Mouse (Mus musculus) gastrocnemius, postnatal 25 days (tissue): ENCODE data around the gene Wdcp. TPM values are rescaled to one million over a fixed set of nuclear protein-coding genes. Genes with fewer than 3 reads are reported as not detected.
"Not testable (repeated sequence)": the region's sequence is repeated elsewhere in the genome, so short reads cannot be mapped to it uniquely, and the experiment has no call there.

Source experiments
- DNase-seq: peaks from one replicate; pipeline ENCODE4 v3.0.0; 2022
- long read RNA-seq, 2 experiments: library from polyadenylated mRNA; stranded (forward); transcript quantifications; one replicate each; pipeline ENCODE4 v2.0.0; 2021
- total RNA-seq, 2 experiments: library from RNA; stranded (reverse); gene quantifications; 1 replicate in 1 of 2; 2 replicates in 1 of 2; pipeline ENCODE4 v1.2.3; 2021

Gene Wdcp
- total RNA-seq: 1 to 10 TPM; 4.6 TPM
- long read RNA-seq, experiment 1, partial matches to known transcripts: 0 of 3 reads
- long read RNA-seq, experiment 1, other reads (novel, unspliced or antisense): 0 of 3 reads
- long read RNA-seq, experiment 2, partial matches to known transcripts: 0 of 1 reads
- long read RNA-seq, experiment 2, other reads (novel, unspliced or antisense): 0 of 1 reads

DNA sequence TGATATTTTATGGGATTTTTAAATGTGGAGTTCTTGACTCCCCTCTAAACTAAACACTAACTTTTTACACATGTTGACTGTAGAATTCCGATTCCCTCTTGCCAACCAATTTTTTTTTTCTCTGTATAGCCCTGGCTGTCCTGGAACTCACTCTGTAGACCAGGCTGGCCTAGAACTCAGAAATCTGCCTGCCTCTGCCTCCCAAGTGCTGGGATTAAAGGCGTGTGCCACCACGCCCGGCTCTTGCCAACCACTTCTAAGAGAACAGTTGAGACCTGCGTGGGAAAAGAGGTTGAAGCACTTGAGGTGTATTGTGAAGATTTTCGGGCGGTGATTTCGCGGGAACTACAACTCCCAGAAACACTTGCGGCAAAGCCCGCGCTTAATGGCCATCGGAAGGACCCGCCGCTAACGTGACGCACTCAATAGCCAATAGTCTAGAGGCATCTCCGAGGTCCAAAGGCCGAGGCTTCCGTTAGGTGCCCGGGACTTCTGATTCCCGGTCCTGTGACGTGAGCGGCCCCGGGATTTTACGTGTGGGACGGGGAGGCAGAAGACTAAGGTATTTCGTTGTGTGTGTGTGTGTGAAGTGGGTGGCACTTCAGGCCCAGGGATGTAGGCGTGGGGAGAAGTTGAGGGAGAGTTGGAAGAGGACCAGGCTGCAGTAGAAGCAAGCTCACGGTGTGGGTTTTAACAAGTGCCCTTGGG is at the start of gene Wdcp:
Gene Wdcp (plus strand): TSS at position 414 of the 708 bp plus-strand sequence.
- peak; percentile 88 for DNase-seq

DNA sequence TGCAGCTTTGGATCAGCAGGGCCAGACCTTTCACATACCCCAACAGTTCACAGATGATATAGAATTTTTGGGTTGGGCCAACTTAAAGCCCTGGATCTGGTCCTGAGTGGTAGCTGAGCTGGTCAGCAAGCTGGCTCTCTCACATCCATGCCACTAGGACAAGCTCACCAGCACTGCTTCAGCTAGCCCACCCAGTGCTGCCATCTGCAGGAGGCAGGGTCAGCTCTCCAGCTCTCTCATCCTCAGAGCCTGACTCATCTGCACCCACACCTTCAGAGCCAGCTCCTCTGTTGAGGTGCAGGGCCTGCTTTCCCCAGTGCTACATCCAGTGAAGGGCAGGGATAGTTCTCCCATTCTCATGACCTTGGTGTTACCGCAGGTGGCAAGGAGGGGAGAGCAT is 49.4 kb upstream of the Wdcp start:
- no peak for DNase-seq

DNA sequence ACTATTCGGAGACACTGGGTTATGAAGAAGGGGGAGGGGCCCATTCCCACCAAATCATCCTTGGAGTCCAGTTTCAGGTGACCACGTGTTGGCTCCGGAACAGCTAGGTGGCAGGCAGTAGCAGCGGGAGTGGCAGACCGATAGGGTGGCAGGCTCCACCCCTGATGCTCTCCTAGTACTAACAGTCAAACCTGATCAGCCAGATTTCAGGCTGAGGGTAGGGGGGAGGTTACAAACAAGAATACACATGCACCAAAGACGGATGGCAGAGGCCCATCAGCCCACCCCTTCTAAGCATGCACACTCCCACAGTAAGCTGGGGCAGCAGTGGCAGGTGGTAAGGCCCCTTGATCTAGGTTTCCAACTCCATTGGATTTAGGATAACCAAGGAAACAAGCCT is 45.6 kb upstream of the Wdcp start:
- DNase-seq: not testable (repeated sequence)

DNA sequence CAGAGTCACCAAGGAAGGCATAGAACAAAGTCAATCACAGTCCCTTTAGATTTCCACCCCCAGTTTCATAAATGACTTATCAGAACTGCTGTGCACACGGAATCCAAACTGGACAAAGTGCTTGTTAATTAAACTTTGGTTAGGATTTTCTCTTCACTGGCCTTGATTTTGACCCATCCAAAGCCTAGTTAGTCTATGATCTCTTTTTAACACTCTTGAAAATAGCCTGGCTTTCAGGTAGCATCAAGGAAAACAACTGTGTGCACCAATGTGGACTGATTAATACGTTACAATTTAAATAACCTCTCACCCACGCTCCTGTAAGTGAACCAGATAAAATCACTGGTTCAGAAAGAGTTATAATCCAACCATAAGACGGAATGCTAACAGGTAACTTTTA is 32.1 kb upstream of the Wdcp start:
- DNase-seq: no peak

DNA sequence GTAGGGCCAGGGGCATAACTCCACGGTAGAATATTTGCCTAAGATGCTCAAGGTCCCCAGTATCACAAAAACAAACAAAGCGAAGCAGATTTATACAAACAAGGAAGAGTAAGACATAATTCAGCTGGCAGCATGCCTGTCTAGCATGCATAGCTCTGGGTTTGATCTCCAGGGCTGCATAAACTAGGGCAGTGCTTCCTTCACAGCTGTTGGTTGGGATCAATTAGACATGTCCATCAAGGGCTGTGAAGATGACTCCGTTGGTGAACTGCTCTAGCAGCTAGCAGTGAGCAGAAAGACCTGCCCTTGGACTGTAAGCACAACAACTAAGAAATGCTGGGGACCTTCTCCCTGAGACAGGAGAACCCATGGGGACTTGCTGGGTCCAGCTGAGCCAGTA is 31.4 kb upstream of the Wdcp start:
- no peak for DNase-seq

DNA sequence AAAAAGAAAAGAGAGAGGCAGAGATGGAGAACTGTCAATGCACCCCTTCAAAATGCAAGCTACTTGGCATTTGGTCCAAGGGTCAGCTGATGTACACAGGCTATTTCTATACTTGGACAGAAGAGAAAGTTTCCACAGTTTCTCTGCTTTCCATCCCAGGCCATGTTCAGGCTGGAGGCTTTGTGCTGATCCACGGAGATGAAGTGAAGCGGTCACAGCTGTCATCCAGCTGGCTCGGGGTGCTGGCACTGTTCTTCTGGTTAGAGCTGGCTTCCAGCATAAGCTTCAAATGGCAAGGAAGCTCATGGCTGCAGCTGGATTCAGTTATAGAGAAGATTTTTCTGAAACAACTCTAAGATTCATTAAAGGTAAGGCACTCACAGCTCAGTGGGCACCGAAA is 29.5 kb upstream of the Wdcp start:
- peak; percentile 34 for DNase-seq

DNA sequence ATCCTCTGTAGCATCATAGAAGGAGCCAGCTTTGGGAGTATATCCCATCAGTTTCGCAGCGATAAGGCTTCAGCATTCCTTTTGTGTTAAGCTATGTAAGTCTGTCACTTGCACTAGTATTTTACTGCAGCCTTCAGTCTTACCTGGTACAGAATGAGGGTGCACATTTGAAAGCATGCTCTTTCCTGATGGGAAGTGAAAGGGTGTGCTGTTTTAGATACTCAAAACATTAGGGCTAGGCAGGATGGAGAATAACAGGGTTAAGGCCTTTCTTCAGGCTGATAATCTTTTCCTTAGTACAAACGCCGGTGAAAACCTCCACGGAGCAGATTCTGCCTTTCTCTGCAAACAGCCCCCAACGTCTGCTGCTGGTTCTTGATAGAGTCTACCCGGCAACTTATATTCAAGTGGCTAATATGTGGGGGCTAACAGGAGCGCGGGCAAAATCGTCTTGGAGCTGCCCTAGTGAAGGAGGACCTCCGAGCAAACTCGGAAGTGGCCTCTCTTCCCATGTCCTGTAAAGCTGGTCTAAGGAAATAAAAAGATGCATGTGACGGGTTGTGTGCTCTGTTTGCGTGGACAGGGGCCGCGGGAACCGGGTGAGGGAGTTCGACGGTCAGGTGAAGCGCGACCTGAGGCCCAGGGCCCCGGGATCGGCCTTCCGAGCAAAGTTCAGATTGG is 26.3 kb upstream of the Wdcp start:
- DNase-seq: no peak

DNA sequence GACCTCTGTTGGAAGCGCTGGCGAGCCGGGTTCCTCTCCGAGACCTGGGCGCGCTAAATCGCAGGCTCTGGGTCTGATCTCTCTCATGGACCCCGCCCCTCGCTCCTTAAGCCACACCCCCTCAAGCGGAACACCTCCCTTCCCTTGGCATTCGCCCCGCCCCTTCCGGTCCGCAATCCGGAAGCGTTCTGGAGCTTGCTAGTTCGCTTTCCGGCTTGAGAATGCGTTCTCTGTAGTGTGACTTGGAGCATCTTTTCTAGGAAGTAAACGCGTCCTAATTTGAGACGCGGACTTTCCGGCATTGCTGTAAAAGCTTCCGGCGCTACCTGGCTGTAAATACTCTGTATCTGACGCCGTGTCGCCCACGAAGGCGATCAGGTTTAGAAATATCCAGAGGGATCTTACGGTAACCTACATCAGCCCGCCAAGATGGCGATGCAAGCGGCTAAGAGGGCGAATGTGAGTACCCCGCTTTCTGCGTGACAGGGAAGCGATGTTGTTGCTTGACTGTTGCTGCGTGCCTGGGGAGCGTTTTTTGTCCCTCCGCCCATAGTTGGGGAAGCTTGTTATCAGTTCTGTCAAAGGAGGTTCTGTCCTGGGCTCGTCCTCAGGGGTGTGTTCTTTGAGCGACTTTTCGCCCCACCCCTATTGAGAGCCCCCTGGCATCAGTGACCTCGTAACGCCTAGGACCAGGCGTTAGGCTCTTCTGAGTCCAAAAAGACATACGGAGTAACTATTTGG is 25.6 kb upstream of the Wdcp start, which contains the start of gene Sf3b6:
Gene Sf3b6 (plus strand): TSS at position 184 of the 741 bp plus-strand sequence.
- DNase-seq: peak; percentile 95

DNA sequence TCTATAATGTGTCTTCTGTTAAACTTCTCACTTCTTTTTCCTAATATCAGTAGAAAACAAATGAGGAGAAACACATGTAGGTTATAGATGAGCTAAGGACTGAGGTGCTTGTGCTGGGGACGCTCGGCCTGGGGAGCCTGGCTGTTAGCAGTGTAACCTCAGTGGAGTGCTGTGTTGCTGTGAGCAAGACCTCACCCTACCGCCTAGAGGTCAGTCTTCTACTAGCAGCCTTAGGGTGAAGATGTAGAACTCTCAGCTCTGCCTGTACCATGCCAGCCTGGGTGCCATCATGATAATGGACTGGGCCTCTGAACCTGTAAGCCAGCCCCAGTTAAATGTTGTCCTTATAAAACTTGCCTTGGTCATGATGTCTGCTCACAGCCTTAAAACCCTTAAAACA is 15.8 kb upstream of the Wdcp start:
- no peak for DNase-seq

DNA sequence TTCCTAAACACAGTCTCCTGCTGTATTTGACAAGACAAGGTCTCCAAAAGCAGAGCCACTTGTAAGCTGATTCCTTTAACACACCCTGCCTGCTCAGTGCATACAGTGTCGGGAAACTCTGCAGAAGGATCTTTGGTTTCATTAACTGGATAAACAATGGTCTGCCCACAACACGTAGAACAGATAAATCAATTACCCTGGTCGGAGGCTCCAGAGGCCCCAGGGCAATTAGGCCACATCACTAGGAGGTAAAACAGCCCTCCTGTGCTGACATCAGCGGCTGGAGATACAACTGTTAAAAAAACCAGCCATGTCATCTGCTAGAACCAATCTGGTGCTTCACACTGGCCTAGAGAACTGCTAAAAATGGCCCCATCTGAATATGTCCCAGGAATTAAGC is 6.1 kb upstream of the Wdcp start:
- no peak for DNase-seq

DNA sequence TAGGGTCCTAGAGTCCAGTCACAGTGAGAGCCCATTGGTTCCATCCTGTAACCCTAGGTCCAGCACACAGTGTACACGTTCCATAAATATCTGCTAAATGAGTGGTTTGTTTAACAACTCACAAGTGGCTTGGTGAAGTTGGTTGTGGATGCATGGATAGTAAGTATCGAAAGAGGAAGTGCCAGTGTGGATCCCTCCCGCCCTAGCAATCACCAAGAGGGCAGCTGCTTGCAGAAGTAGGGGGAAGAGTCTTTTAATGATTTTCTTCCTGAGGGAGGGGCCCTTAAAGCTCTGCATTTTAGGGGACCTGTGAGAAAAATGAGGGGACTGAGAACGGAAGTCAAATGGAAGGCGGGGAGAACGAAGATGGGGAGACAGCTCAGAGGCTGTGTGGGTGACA is 3.1 kb upstream of the Wdcp start:
- DNase-seq: no peak

DNA sequence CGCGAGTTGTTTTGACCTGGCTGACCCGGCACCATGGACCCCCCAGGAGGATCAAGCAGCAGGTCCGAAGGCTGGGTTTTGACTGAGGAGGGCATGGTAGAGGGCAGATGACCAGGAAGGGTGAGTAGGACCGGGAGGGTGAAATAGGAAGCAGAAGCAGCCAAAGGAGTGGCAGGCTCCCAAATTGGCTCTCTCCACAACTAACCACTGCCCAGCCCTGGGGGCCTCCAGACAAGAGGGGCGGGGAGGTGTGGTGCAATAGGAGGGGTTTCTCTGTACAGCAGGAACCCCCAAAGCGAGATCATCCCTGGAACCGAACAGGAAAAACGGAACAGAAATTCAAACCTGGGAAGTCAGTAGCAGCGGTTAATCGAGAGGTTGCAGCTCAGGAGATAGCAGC is 2.4 kb upstream of the Wdcp start:
- peak; percentile 15 for DNase-seq

DNA sequence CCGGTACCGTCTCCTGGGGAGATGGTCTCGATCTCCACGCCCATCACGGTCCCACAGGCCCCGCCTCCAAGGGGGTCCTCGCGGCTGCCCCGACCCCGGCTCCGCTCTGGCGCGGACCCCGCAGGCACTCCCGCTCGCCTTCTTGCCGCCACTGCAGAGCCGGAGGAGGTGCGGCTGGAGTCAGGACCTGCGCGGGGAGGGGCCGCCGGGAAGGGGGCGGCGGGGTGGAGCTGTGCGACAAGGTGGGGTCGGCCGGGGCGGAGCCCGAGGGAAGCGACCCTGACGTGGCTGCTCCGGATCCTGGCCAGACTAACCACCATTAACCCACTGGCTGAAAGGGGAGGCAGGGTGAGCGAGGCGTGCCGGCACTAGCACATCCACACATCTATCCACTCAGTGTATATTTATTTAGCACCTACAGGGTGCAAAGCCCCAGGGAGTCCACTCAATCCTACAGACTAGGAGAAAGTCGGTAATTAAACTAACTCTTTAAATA is 1.7 kb upstream of the Wdcp start, which contains the start of gene Fkbp1b:
Gene Fkbp1b (minus strand): TSS at position 200 of the 496 bp plus-strand sequence.
- peak; percentile 62 for DNase-seq

DNA sequence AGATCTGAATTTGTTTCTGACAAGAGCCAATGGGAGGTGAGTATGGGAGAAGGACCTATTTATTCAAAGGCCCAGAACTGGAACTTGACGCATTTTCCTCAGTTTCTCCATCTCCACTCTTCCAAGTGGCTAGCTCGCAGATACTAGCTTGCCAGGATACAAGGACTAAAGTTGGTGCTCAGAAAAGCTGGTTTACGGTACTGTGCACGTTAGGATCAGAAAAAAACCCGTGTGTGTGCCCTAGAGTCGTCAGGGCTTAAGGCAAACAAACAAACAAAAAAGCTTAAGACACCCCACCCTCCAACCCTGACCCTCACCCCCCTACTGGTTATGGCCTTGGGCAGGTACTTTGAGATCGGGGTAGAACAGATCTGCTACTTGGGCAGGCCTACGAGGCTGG is 647 bp upstream of the Wdcp start:
- no peak for DNase-seq

DNA sequence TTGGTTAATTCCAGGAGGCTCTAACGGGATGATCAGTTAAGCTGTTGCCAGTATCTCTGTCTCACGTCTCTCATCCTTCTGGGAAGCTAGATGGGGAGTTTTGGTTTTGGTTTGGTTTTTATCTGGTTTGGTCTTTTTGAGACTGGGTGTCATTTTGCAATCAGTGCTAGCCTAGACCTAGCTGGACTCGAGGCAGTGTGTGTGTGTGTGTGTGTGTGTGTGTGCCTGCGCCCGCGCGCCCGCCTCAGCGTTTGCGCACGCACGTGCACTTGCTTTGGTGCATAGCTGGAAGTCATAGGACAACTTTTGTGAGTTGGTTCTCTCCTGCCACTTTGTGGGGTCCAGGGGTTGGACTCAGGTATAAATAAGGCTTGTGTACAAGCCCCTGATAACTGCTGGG is 638 bp downstream of the Wdcp start:
- no peak for DNase-seq

DNA sequence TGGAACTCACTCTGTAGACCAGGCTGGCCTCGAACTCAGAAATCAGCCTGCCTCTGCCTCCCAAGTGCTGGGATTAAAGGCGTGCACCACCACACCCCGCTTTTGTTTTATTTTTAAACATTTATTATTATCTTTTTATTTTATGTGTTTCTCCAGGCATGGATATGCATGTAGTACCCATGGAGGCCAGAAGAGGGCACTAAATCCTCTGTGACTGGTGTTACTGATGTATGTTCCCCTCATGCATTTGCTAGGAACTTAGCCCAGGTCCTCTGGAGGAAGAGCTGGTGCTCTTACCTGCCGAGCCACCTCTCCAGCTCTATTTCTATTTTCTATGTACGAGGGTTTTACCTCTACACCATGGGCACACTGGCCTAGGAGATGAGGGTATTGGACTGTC is 13.1 kb downstream of the Wdcp start:
- no peak for DNase-seq

DNA sequence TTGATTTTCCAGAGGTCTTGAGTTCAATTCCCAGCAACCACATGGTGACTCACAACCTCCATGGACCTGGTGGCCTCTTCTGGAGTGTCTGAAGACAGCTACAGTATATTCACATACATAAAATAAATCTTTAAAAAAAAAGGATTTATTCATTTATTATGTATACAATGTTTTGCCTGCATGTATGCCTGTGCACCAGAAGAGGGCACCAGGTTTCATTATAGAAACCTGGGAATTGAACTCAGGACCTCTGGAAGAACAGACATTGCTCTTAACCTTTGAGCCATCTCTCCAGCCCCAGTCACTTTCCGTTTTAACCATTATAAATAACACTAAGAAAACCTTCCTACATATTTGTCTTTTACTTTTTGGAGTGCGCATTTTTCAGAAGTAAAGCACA is 13.7 kb downstream of the Wdcp start:
- DNase-seq: no peak

DNA sequence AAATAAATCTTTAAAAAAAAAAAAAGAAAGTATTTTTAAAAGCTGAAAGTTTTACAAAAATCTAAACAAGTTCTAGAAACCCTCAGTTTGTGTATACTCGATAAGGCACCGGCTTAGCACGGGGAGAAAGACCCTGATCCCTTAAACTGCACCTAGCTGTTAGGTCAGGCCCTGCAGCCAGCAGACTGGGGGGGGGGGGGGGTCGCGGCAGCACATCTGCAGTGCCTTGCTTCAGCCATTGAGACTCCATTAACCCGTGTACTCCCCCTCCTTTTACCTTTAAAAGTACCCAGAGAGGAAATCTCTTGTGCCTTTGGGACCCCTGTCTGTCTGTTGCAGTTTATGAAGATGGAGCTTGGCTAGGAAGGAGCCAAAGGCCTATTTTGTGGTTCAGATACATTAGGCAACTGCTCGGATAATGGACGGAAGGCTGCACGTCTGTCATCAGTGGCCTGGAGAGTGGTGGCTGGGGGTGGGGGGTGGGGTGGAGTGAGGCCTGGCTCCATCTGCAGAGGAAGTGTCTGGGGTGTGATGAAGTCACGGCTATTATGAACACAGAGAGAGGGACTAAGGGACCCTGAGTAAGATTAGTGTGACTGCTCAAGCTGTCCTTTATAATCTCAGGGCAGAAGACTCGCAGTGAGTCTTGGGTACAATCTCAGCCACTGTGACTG is 16.3 kb downstream of the Wdcp start:
- no peak for DNase-seq

DNA sequence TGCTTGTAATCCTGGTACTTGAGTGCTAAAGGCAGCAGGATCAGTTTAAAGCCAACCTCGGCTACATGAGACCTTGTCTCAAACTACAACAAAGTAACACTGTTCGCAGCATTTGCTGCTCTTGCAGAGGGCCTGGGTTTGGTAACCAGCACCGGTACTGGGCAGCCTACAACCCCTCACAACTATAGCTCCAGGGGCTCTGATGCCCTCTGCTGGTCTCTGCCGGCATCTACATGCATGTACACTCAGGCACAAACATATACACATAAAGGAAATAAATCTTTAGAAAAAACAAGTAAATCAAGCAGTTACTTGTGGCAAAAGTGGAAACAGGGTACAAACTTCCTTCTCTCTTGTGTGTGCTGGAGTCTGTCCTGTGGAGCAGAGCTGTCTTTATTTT is 19.6 kb downstream of the Wdcp start:
- no peak for DNase-seq

DNA sequence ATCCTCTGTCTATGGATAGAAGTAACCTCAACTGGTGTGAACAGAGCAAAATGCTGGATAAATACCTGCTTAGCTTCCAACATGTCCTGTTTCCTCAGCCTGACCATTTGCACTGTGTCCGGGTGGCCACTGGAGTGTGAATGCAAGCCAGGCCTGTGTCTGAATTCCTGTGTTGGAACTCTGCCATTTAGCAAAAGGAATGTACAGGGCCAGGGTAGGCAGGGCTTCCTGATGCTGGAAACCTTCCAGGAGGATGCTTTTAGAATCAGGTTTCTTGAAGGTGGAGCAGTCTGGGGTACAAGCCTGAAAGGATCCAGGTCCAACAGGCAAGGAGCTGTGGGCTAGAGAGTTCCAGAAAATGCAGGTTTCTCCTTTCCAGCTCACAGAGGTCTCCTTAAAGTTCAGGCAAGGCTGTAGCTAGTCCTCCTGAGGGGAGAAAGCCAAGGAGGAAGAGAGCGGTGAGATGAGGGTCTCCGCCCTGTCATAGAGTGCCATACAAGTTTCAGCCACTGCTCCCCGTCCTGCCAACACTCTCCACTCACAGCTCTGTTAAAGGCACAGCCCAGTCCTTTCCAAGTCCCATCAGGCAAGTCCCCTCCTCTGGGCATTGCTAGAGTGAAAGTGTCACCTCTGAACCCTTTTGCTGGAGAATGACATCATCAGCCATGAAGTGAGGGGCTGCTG is 20.7 kb downstream of the Wdcp start:
- DNase-seq: no peak

DNA sequence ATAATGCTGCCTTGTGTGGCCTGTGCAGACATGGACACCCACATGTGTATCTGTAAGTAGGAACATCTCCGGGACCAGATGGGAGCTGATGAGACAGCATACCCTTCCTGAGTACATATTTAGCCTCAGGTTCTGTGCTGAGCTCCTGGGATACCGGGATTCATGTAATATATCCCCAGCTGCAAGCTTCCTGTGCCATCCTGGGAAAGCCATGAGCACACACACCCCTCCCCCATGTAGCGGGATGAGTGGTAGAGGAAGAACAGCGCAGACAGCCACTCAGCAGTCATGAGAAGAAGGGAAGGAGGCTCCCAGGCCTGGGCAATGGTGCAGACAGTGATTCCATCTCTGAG is 21.2 kb downstream of the Wdcp start:
- no peak for DNase-seq

DNA sequence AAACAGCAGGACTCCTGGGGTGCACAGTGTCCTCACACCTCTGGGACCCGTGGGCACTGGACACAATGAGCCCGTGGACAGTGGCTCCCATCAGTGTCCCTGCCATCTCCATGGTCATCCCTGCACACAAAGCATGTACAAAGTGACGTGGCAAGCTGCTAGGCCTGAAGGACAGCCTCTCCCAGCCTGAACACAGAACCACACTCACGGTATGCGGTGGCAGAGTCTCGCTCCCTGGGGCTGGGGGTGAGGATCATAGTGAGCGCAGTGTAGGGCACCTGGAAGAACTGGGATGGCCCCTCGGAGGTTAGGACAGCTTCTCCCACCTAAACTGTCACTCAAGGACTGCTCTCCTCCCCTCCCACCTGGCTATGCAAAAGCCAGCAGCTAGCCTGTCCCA is 25.8 kb downstream of the Wdcp start:
- DNase-seq: no peak
